Mouse (Mus musculus) heart, embryonic 12.5 days (tissue): ENCODE measurements around the gene Uggt1. TPM values are rescaled to one million over a fixed set of nuclear protein-coding genes. Genes with fewer than 3 reads are reported as not detected.

ENCODE experiments used
- ATAC-seq: fragments of 200-750 bp; cut with Nextera tagmentation; 2 replicates; pipeline ENCODE4 v1.8.0; 2017; ENCODE audit warnings: moderate TSS enrichment, moderate library complexity; ENCODE audit not compliant: insufficient number of reproducible peaks, low FRiP score
- H3K27ac ChIP-seq: fragments of 300-500 bp; sonication (generic); 2 replicates; pipeline ENCODE4 v1.5.1; 2016; ENCODE audit warnings: mild to moderate bottlenecking, moderate library complexity; ENCODE audit not compliant: poor library complexity, severe bottlenecking
- H3K27me3 ChIP-seq: fragments of 300-500 bp; sonication (generic); replicated peaks from 2 replicates; pipeline ENCODE4 v1.6.1; 2016; ENCODE audit warnings: mild to moderate bottlenecking, moderate library complexity
- H3K36me3 ChIP-seq: fragments of 300-500 bp; sonication (generic); 2 replicates; pipeline ENCODE4 v1.6.1; 2016; ENCODE audit warnings: mild to moderate bottlenecking, moderate library complexity
- H3K4me1 ChIP-seq: fragments of 300-500 bp; sonication (generic); replicated peaks from 2 replicates; pipeline ENCODE4 v1.6.1; 2016; ENCODE audit warnings: mild to moderate bottlenecking
- H3K4me2 ChIP-seq: fragments of 300-500 bp; sonication (generic); 2 replicates; pipeline ENCODE4 v1.6.1; 2016; ENCODE audit warnings: mild to moderate bottlenecking, moderate library complexity
- H3K4me3 ChIP-seq: fragments of 300-500 bp; sonication (generic); 2 replicates; pipeline ENCODE4 v1.5.1; 2016; ENCODE audit warnings: mild to moderate bottlenecking
- H3K9ac ChIP-seq: fragments of 300-500 bp; sonication (generic); 2 replicates; pipeline ENCODE4 v1.6.1; 2016; ENCODE audit warnings: mild to moderate bottlenecking, moderate library complexity
- H3K9me3 ChIP-seq: fragments of 300-500 bp; sonication (generic); replicated peaks from 2 replicates; pipeline ENCODE4 v1.6.1; 2016; ENCODE audit warnings: mild to moderate bottlenecking, moderate library complexity
- WGBS: fragments of 180-500 bp; shearing (Covaris S2); methylation state at CpG from one replicate; pipeline ENCODE4 v1.1.7; 2016; 5-methylcytosine and 5-hydroxymethylcytosine counted together
- polyA plus RNA-seq: library from polyadenylated mRNA; unstranded; fragments of >200 nt; fragmentation: Nextera tagmentation; extraction: Ambion mirVana; gene quantifications from 2 replicates; pipeline ENCODE4 v1.2.1, GENCODE M21; 2016

The Uggt1 gene
- polyA plus RNA-seq, 1 experiment from 2014 or later: 46.0 TPM

GRCm38 (mm10) chr1:36118061-36118685 lies 126.3 kb downstream of the Uggt1 start:
- no peaks in the 10 kb centered on the region for H3K27me3 ChIP-seq
- no peak overlapping the region for H3K27ac ChIP-seq
- H3K4me2 ChIP-seq: no peak overlapping the region
- H3K36me3 ChIP-seq: no peaks in the 10 kb centered on the region
- H3K9me3 ChIP-seq: no peaks in the 10 kb centered on the region
- 0 out of 2 replicates have a peak, but pooled peaks cover 7% of the 10 kb centered on the region for H3K4me1 ChIP-seq
- no peak for ATAC-seq
- WGBS: 78% methylated on average over 9 of the region's 9 CpGs
- no peak overlapping the region for H3K4me3 ChIP-seq
- H3K9ac ChIP-seq: no peak overlapping the region

GRCm38 (mm10) chr1:36116488-36116887 lies 128.0 kb downstream of the Uggt1 start:
- ATAC-seq: no peak
- Histone ChIP-seq H3K9me3 (no peaks in the 10 kb centered on the region), H3K4me2 (no peak overlapping the region), H3K4me1 (0 out of 2 replicates have a peak, but pooled peaks cover 7% of the 10 kb centered on the region), H3K9ac (no peak overlapping the region), H3K27me3 (no peaks in the 10 kb centered on the region), H3K4me3 (no peak overlapping the region), H3K27ac (no peak overlapping the region), H3K36me3 (no peaks in the 10 kb centered on the region)
- 70% methylated on average over 5 of the region's 5 CpGs for WGBS

- Histone ChIP-seq H3K27me3 (no peaks in the 10 kb centered on the region), H3K4me1 (0 out of 2 replicates have a peak, but pooled peaks cover 7% of the 10 kb centered on the region), H3K36me3 (no peaks in the 10 kb centered on the region), H3K4me3 (no peak overlapping the region), H3K9me3 (no peaks in the 10 kb centered on the region), H3K27ac (no peak overlapping the region), H3K9ac (no peak overlapping the region), H3K4me2 (no peak overlapping the region)
- WGBS: 86% methylated on average over 3 of the region's 3 CpGs
- no peak for ATAC-seq
Observed at GRCm38 (mm10) chr1:36114844-36115243, 129.7 kb downstream of the Uggt1 start.

GRCm38 (mm10) chr1:36113670-36114069 lies 130.8 kb downstream of the Uggt1 start:
- H3K4me3 ChIP-seq: no peak overlapping the region
- 77% methylated on average over 8 of the region's 8 CpGs for WGBS
- H3K9ac ChIP-seq: no peak overlapping the region
- no peak for ATAC-seq
- no peak overlapping the region for H3K27ac ChIP-seq
- no peak overlapping the region for H3K4me2 ChIP-seq
- H3K9me3 ChIP-seq: no peaks in the 10 kb centered on the region
- no peaks in the 10 kb centered on the region for H3K27me3 ChIP-seq
- H3K36me3 ChIP-seq: no peaks in the 10 kb centered on the region
- H3K4me1 ChIP-seq: 0 out of 2 replicates have a peak, but pooled peaks cover 7% of the 10 kb centered on the region

GRCm38 (mm10) chr1:36112665-36113064 lies 131.9 kb downstream of the Uggt1 start:
- H3K4me1 ChIP-seq: 0 out of 2 replicates have a peak, but pooled peaks cover 7% of the 10 kb centered on the region
- no peak overlapping the region for H3K4me3 ChIP-seq
- ATAC-seq: no peak
- 90% methylated on average over 3 of the region's 3 CpGs for WGBS
- H3K27me3 ChIP-seq: no peaks in the 10 kb centered on the region
- H3K4me2 ChIP-seq: no peak overlapping the region
- no peaks in the 10 kb centered on the region for H3K9me3 ChIP-seq
- H3K27ac ChIP-seq: no peak overlapping the region
- H3K36me3 ChIP-seq: no peaks in the 10 kb centered on the region
- H3K9ac ChIP-seq: no peak overlapping the region

GRCm38 (mm10) chr1:36109987-36110386 lies 134.5 kb downstream of the Uggt1 start:
- Histone ChIP-seq H3K9ac (no peak overlapping the region), H3K27me3 (no peaks in the 10 kb centered on the region), H3K4me2 (no peak overlapping the region), H3K4me3 (no peak overlapping the region), H3K36me3 (peaks cover 19% of the 10 kb centered on the region), H3K9me3 (no peaks in the 10 kb centered on the region), H3K27ac (no peak overlapping the region), H3K4me1 (no peaks in the 10 kb centered on the region)
- 78% methylated on average over 4 of the region's 4 CpGs for WGBS
- ATAC-seq: no peak

GRCm38 (mm10) chr1:36105917-36106706 lies 138.4 kb downstream of the Uggt1 start:
- no peak for ATAC-seq
- Histone ChIP-seq H3K27ac (no peak overlapping the region), H3K36me3 (peaks cover 58% of the 10 kb centered on the region)

GRCm38 (mm10) chr1:36100371-36100770 lies 144.1 kb downstream of the Uggt1 start:
- no peak overlapping the region for H3K27ac ChIP-seq
- H3K4me2 ChIP-seq: no peak overlapping the region
- H3K9me3 ChIP-seq: no peaks in the 10 kb centered on the region
- no peaks in the 10 kb centered on the region for H3K27me3 ChIP-seq
- H3K4me3 ChIP-seq: no peak overlapping the region
- ATAC-seq: no peak
- peaks cover 36% of the 10 kb centered on the region for H3K4me1 ChIP-seq
- H3K9ac ChIP-seq: no peak overlapping the region
- WGBS: 56% methylated on average over 3 of the region's 3 CpGs
- peaks cover 52% of the 10 kb centered on the region for H3K36me3 ChIP-seq

More at GRCm38 (mm10) chr1:36105917-36106706, 138.4 kb downstream of the Uggt1 start:
- H3K9me3 ChIP-seq: no peaks in the 10 kb centered on the region
- no peak overlapping the region for H3K4me2 ChIP-seq
- WGBS: 91% methylated on average over 11 of the region's 11 CpGs
- no peak overlapping the region for H3K4me3 ChIP-seq
- H3K27me3 ChIP-seq: no peaks in the 10 kb centered on the region
- H3K4me1 ChIP-seq: no peaks in the 10 kb centered on the region; the same call in 1 of the 2 replicates
- H3K9ac ChIP-seq: no peak overlapping the region

GRCm38 (mm10) chr1:36098432-36098831 lies 146.1 kb downstream of the Uggt1 start:
- peaks cover 43% of the 10 kb centered on the region for H3K4me1 ChIP-seq
- H3K9me3 ChIP-seq: no peaks in the 10 kb centered on the region
- no peak overlapping the region for H3K4me2 ChIP-seq
- no peak for ATAC-seq
- no peak overlapping the region for H3K4me3 ChIP-seq
- no peaks in the 10 kb centered on the region for H3K27me3 ChIP-seq
- no peak overlapping the region; the same call in 1 of the 2 replicates for H3K9ac ChIP-seq
- H3K36me3 ChIP-seq: peaks cover 51% of the 10 kb centered on the region
- peak overlapping the region; percentile 31 for H3K27ac ChIP-seq
- 50% methylated on average over 4 of the region's 4 CpGs for whole genome bisulfite sequencing

- no peaks in the 10 kb centered on the region for H3K9me3 ChIP-seq
- ATAC-seq: no peak; the same call in 1 of the 2 replicates
- no peaks in the 10 kb centered on the region for H3K27me3 ChIP-seq
- H3K4me1 ChIP-seq: peaks cover 56% of the 10 kb centered on the region
- no peak overlapping the region for H3K9ac ChIP-seq
- H3K27ac ChIP-seq: no peak overlapping the region
- no peak overlapping the region for H3K4me3 ChIP-seq
- no peak overlapping the region for H3K4me2 ChIP-seq
- 65% methylated on average over 12 of the region's 12 CpGs for WGBS
- H3K36me3 ChIP-seq: peaks cover 27% of the 10 kb centered on the region
Observed at GRCm38 (mm10) chr1:36095423-36096272, 148.9 kb downstream of the Uggt1 start.

- H3K4me2 ChIP-seq: no peak overlapping the region
- H3K9ac ChIP-seq: no peak overlapping the region
- H3K4me1 ChIP-seq: peaks cover 61% of the 10 kb centered on the region
- H3K27ac ChIP-seq: no peak overlapping the region
- WGBS: 92% methylated on average over 8 of the region's 8 CpGs
- no peaks in the 10 kb centered on the region for H3K27me3 ChIP-seq
- H3K9me3 ChIP-seq: no peaks in the 10 kb centered on the region
- H3K4me3 ChIP-seq: no peak overlapping the region
- ATAC-seq: no peak
- peaks cover 23% of the 10 kb centered on the region for H3K36me3 ChIP-seq
Observed at GRCm38 (mm10) chr1:36093741-36094140, 150.8 kb downstream of the Uggt1 start.
